In the genomic region with DNA sequence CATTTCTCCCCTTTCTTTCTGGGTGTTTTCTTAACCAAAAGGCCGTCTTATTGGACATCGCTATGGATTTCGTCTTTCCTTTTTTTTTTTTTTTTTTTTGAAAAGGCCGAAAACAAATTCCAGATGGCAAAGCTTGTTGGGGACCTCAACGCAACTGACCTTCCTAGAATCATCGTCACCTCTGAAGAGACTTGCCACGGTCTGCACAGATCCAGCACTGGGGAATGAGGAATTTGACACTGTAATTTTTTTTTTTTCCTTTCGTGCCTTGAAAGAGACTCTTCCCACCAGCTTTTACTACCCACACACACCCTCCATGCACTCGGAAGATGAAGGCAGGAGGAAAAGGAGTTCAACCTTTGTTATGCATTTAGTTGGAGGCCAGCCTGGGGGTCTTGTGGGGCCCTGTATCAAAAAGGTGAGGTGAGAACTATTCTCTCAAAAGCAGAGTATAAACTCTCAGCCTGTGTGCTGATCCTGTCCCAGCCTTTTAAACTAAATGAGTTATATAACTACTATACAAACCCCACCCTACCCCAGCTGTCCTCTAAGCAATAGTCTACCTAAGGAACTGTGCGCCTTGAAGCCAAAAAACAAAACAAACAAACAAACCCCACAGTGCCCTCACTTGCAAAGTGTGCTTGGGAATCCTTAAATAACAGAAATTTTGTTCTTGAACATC, we compare ENCODE assay signal across 8 mouse cellular contexts. TPM values are rescaled to one million over a fixed set of nuclear protein-coding genes. Genes with fewer than 3 reads are reported as not detected.
DNase-seq lines count a peak whose midpoint lies in the region; ATAC-seq lines count a peak whose summit lies in the region.

No protein-coding gene starts in this region.

- H3K9ac ChIP-seq in forebrain, embryonic 15.5 days (replicated peaks): peak overlapping the region; percentile 99
- peak overlapping the region; percentile 93 for H3K9ac ChIP-seq in liver, embryonic 13.5 days

- H3K4me3 ChIP-seq in megakaryocyte, embryonic 14.5 days (replicated peaks): peak overlapping the region; percentile 100
- H3K4me3 ChIP-seq in forebrain, embryonic 15.5 days: peak overlapping the region; percentile 97
- peak overlapping the region; percentile 88 for H3K4me3 ChIP-seq in liver, embryonic 13.5 days (replicated peaks)

- peak; percentile 50 to 62 for DNase-seq in frontal cortex, postnatal 36 days (ENCODE audit: low spot score in 2 of 2)
- no peak for DNase-seq in frontal cortex, postnatal 10 days (ENCODE audit: low spot score in 2 of 2)
- DNase-seq in liver, embryonic 13.5 days: no peak
- no peak for DNase-seq in natural killer cell, adult 2 months (ENCODE audit: low spot score in 2 of 2)
- no peak for DNase-seq in adipocyte (ENCODE audit: low spot score)

- peak overlapping the region; percentile 96 for H3K27ac ChIP-seq in forebrain, embryonic 15.5 days (replicated peaks)
- peak overlapping the region; percentile 90; the same call in 1 of the 2 replicates for H3K27ac ChIP-seq in liver, embryonic 13.5 days

- H3K4me2 ChIP-seq in forebrain, embryonic 15.5 days (replicated peaks): peak overlapping the region; percentile 39
- H3K4me2 ChIP-seq in liver, embryonic 13.5 days: peak overlapping the region; percentile 84

- H3K27me3 ChIP-seq in megakaryocyte, embryonic 14.5 days (replicated peaks): no peaks in the 10 kb centered on the region
- no peaks in the 10 kb centered on the region for H3K27me3 ChIP-seq in forebrain, embryonic 15.5 days
- H3K27me3 ChIP-seq in liver, embryonic 13.5 days: no peaks in the 10 kb centered on the region

- ATAC-seq in megakaryocyte, adult 5-6 weeks (ENCODE audit: poor library complexity, severe bottlenecking): no peak
- no peak for ATAC-seq in forebrain, embryonic 15.5 days (replicated peaks)
- no peak for ATAC-seq in liver, embryonic 13.5 days (ENCODE audit: low read depth)

- H3K36me3 ChIP-seq in megakaryocyte, embryonic 14.5 days (replicated peaks; ENCODE audit: low read length): no peaks in the 10 kb centered on the region
- no peaks in the 10 kb centered on the region for H3K36me3 ChIP-seq in forebrain, embryonic 15.5 days
- H3K36me3 ChIP-seq in liver, embryonic 13.5 days: no peaks in the 10 kb centered on the region

- H3K4me1 ChIP-seq in megakaryocyte, embryonic 14.5 days: peaks cover 69% of the 10 kb centered on the region
- peaks cover 41% of the 10 kb centered on the region for H3K4me1 ChIP-seq in forebrain, embryonic 15.5 days
- H3K4me1 ChIP-seq in liver, embryonic 13.5 days (replicated peaks): peaks cover 40% of the 10 kb centered on the region

- WGBS in forebrain, embryonic 15.5 days: 9% methylated on average over 10 of the region's 10 CpGs
- WGBS in liver, embryonic 13.5 days (ENCODE audit: insufficient replicate concordance): 16% methylated on average over 10 of the region's 10 CpGs

- H3K9me3 ChIP-seq in megakaryocyte, embryonic 14.5 days: no peaks in the 10 kb centered on the region
- no peaks in the 10 kb centered on the region for H3K9me3 ChIP-seq in forebrain, embryonic 15.5 days
- H3K9me3 ChIP-seq in liver, embryonic 13.5 days (replicated peaks): no peaks in the 10 kb centered on the region

RNA-seq across cellular contexts. Expression of a gene that starts 1.0 kb away (rescaled TPM):
- 9.1 and 14.6 TPM in 2 replicates for polyA plus RNA-seq in megakaryocyte, embryonic 14.5 days (2012; ENCODE audit: insufficient read depth, low replicate concordance)
- total RNA-seq in megakaryocyte, adult 5-6 weeks (2015): 28.4 and 31.8 TPM in 2 replicates
- total RNA-seq in megakaryocyte, adult 5-6 weeks (2017): 27.6 and 43.5 TPM in 2 replicates
- polyA plus RNA-seq in forebrain, embryonic 15.5 days (2015; fragmentation: Nextera tagmentation; extraction: Ambion mirVana): 4.4 and 5.3 TPM in 2 replicates
- polyA plus RNA-seq in liver, embryonic 13.5 days (2015; fragmentation: Nextera tagmentation; extraction: Ambion mirVana): 2.0 and 2.1 TPM in 2 replicates

RNA-seq across cellular contexts. Expression of a gene that starts 47.3 kb away (rescaled TPM):
- 17.3 and 46.0 TPM in 2 replicates for polyA plus RNA-seq in megakaryocyte, embryonic 14.5 days (2012; ENCODE audit: insufficient read depth, low replicate concordance)
- total RNA-seq in megakaryocyte, adult 5-6 weeks (2015): 10.6 and 10.9 TPM in 2 replicates
- 28.8 and 31.0 TPM in 2 replicates for total RNA-seq in megakaryocyte, adult 5-6 weeks (2017)
- polyA plus RNA-seq in forebrain, embryonic 15.5 days (2015; fragmentation: Nextera tagmentation; extraction: Ambion mirVana): 20.6 and 23.6 TPM in 2 replicates
- polyA plus RNA-seq in liver, embryonic 13.5 days (2015; fragmentation: Nextera tagmentation; extraction: Ambion mirVana): 2.0 and 2.1 TPM in 2 replicates

Comparison
In these comparisons a context has a peak if more than half of its experiments do, and no peak if none do; other contexts are left out.
1. DNase-seq: peak in frontal cortex, postnatal 36 days (2 of 2); none in frontal cortex, postnatal 10 days (0 of 2), liver, embryonic 13.5 days (single experiment), natural killer cell, adult 2 months (0 of 2) and adipocyte (single experiment).
2. Peak in every context shown above with its lines, with median percentiles within 50 percentile points of each other: H3K4me3 ChIP-seq.